23 mouse cellular contexts compared by ENCODE assay signal in genomic region chr3:105070553-105070952, GRCm38 (mm10). TPM values are rescaled to one million over a fixed set of nuclear protein-coding genes. Genes with fewer than 3 reads are reported as not detected.
"Had no signal": no experiment of that assay in that cellular context is flagged by ENCODE, and none has a peak within 500 bp of the region (broad histone marks: within the 10 kb centered on the region; RNA-seq: fewer than 3 reads in every experiment).

No protein-coding gene starts in this region.

- H3K27ac ChIP-seq: intestine, embryonic 15.5 days; kidney, embryonic 15.5 days; left cerebral cortex, adult 2 months; liver, embryonic 13.5 days; midbrain, embryonic 12.5 days; neural tube, embryonic 13.5 days had no signal

- H3K36me3 ChIP-seq: intestine, embryonic 15.5 days; kidney, embryonic 15.5 days; liver, embryonic 13.5 days; midbrain, embryonic 12.5 days; neural tube, embryonic 13.5 days had no signal

- H3K4me1 ChIP-seq: intestine, embryonic 15.5 days; liver, embryonic 13.5 days; midbrain, embryonic 12.5 days; neural tube, embryonic 13.5 days had no signal

- DNase-seq: kidney, adult 11 months; kidney, adult 8-10 months; kidney, postnatal 10 days; kidney, postnatal 36 days; layer of hippocampus, postnatal 36 days; liver, embryonic 13.5 days; lung, adult 2 months; lung, postnatal 14 days; lung, postnatal 4 days; thymus, postnatal 4 days had no signal

- H3K27me3 ChIP-seq: intestine, embryonic 15.5 days; kidney, embryonic 15.5 days; liver, embryonic 13.5 days; midbrain, embryonic 12.5 days; neural tube, embryonic 13.5 days had no signal

- H3K4me2 ChIP-seq: intestine, embryonic 15.5 days; kidney, embryonic 15.5 days; liver, embryonic 13.5 days; midbrain, embryonic 12.5 days; neural tube, embryonic 13.5 days had no signal

- H3K9me3 ChIP-seq: intestine, embryonic 15.5 days; liver, embryonic 13.5 days; midbrain, embryonic 12.5 days; neural tube, embryonic 13.5 days had no signal

- H3K4me3 ChIP-seq: intestine, embryonic 15.5 days; kidney, embryonic 15.5 days; left cerebral cortex, adult 2 months; liver, embryonic 13.5 days; midbrain, embryonic 12.5 days; myocyte; neural tube, embryonic 13.5 days had no signal

- ATAC-seq: intestine, embryonic 15.5 days; midbrain, embryonic 16.5 days had no signal

- H3K9ac ChIP-seq: intestine, embryonic 15.5 days; kidney, embryonic 15.5 days; liver, embryonic 13.5 days; midbrain, embryonic 12.5 days; neural tube, embryonic 13.5 days had no signal

RNA-seq across cellular contexts. Expression of gene 4930564D02Rik, which starts 3.9 kb away (rescaled TPM):
- polyA plus RNA-seq: intestine, embryonic 15.5 days; kidney, embryonic 15.5 days; liver, adult 2 months; liver, embryonic 13.5 days; liver, embryonic 16.5 days; lung, adult 2 months; lung, embryonic 16.5 days; midbrain, embryonic 12.5 days; midbrain, embryonic 16.5 days; myocyte; neural tube, embryonic 13.5 days; small intestine, adult 2 months; spleen, adult 2 months; stomach, embryonic 16.5 days had no signal
